Mouse (Mus musculus): ENCODE results near the gene Gm3453. TPM values are rescaled to one million over a fixed set of nuclear protein-coding genes. Genes with fewer than 3 reads are reported as not detected.
"Not testable (repeated sequence)": the region's sequence is repeated elsewhere in the genome, so short reads cannot be mapped to it uniquely, and the experiment has no call there.

Gene Gm3453
- polyA plus RNA-seq (2014; fragmentation: Nextera tagmentation; extraction: Ambion mirVana): not detected in 2 replicates

GRCm38 (mm10) chr14:5979037-5979436, at the start of gene Gm3453:
Gene Gm3453 (minus strand): TSS chr14:5979137.
- ATAC-seq; H3K4me3 ChIP-seq (ENCODE audit: low read depth, low read length); H3K9ac ChIP-seq (ENCODE audit: low read length); H3K4me1 ChIP-seq (ENCODE audit: control insufficient read depth, insufficient read depth, low read length); DNase-seq (ENCODE audit: low spot score); H3K27me3 ChIP-seq (replicated peaks; ENCODE audit: control insufficient read depth, insufficient read depth, low read length); H3K36me3 ChIP-seq (ENCODE audit: control insufficient read depth, insufficient read depth, low read length); H3K27ac ChIP-seq (ENCODE audit: low read depth, low read length); H3K4me2 ChIP-seq (ENCODE audit: low read length); H3K9me3 ChIP-seq (replicated peaks; ENCODE audit: control insufficient read depth, low read length): not testable (repeated sequence)
- 51% methylated on average over 2 of the region's 2 CpGs for whole genome bisulfite sequencing

- not testable (repeated sequence) for H3K4me1 ChIP-seq (ENCODE audit: control insufficient read depth, insufficient read depth, low read length); ATAC-seq; H3K27ac ChIP-seq (ENCODE audit: low read depth, low read length); H3K4me2 ChIP-seq (ENCODE audit: low read length); H3K4me3 ChIP-seq (ENCODE audit: low read depth, low read length); H3K9ac ChIP-seq (ENCODE audit: low read length); H3K9me3 ChIP-seq (replicated peaks; ENCODE audit: control insufficient read depth, low read length); H3K27me3 ChIP-seq (replicated peaks; ENCODE audit: control insufficient read depth, insufficient read depth, low read length); H3K36me3 ChIP-seq (ENCODE audit: control insufficient read depth, insufficient read depth, low read length); DNase-seq (ENCODE audit: low spot score)
- 90% methylated on average over 5 of the region's 7 CpGs for WGBS
These were observed 8.2 kb upstream of the Gm3453 start for GRCm38 (mm10) chr14:5987136-5987535.

GRCm38 (mm10) chr14:5962441-5962840, 16.5 kb downstream of the Gm3453 start:
- H3K27ac ChIP-seq (ENCODE audit: low read depth, low read length); H3K4me2 ChIP-seq (ENCODE audit: low read length); H3K9me3 ChIP-seq (replicated peaks; ENCODE audit: control insufficient read depth, low read length); H3K36me3 ChIP-seq (ENCODE audit: control insufficient read depth, insufficient read depth, low read length); H3K9ac ChIP-seq (ENCODE audit: low read length); H3K4me3 ChIP-seq (ENCODE audit: low read depth, low read length); ATAC-seq; H3K27me3 ChIP-seq (replicated peaks; ENCODE audit: control insufficient read depth, insufficient read depth, low read length); H3K4me1 ChIP-seq (ENCODE audit: control insufficient read depth, insufficient read depth, low read length); DNase-seq (ENCODE audit: low spot score): not testable (repeated sequence)
- WGBS: 9% methylated on average over 4 of the region's 4 CpGs

- not testable (repeated sequence) for H3K4me1 ChIP-seq (ENCODE audit: control insufficient read depth, insufficient read depth, low read length); H3K36me3 ChIP-seq (ENCODE audit: control insufficient read depth, insufficient read depth, low read length); ATAC-seq; H3K27me3 ChIP-seq (replicated peaks; ENCODE audit: control insufficient read depth, insufficient read depth, low read length); H3K9me3 ChIP-seq (replicated peaks; ENCODE audit: control insufficient read depth, low read length); H3K27ac ChIP-seq (ENCODE audit: low read depth, low read length)
- peak within 1 kb of the TSS; percentile 42 for H3K4me3 ChIP-seq (ENCODE audit: low read depth, low read length)
- peak within 1 kb of the TSS; percentile 68 for H3K4me2 ChIP-seq (ENCODE audit: low read length)
- H3K9ac ChIP-seq (ENCODE audit: low read length): peak within 1 kb of the TSS; percentile 56
- peak; percentile 32 for DNase-seq (ENCODE audit: low spot score)
- 0% methylated on average over 10 of the region's 23 CpGs for WGBS
These were observed 17.3 kb downstream of the Gm3453 start, which contains the start of gene Gm3248 for GRCm38 (mm10) chr14:5961635-5962034. Gene Gm3248 (minus strand): TSS chr14:5961745.

GRCm38 (mm10) chr14:5961102-5961501, 17.8 kb downstream of the Gm3453 start:
- H3K27ac ChIP-seq (ENCODE audit: low read depth, low read length); H3K36me3 ChIP-seq (ENCODE audit: control insufficient read depth, insufficient read depth, low read length); ATAC-seq; H3K4me1 ChIP-seq (ENCODE audit: control insufficient read depth, insufficient read depth, low read length); H3K27me3 ChIP-seq (replicated peaks; ENCODE audit: control insufficient read depth, insufficient read depth, low read length); H3K9me3 ChIP-seq (replicated peaks; ENCODE audit: control insufficient read depth, low read length): not testable (repeated sequence)
- DNase-seq (ENCODE audit: low spot score): peak; percentile 5
- Histone ChIP-seq H3K4me2 (ENCODE audit: low read length) (peak overlapping the region; percentile 68), H3K4me3 (ENCODE audit: low read depth, low read length) (peak overlapping the region; percentile 42), H3K9ac (ENCODE audit: low read length) (peak overlapping the region; percentile 56)
- under 1% methylated on average over 22 of the region's 24 CpGs for WGBS

- H3K36me3 ChIP-seq (ENCODE audit: control insufficient read depth, insufficient read depth, low read length); H3K4me1 ChIP-seq (ENCODE audit: control insufficient read depth, insufficient read depth, low read length); ATAC-seq; H3K4me2 ChIP-seq (ENCODE audit: low read length); H3K9me3 ChIP-seq (replicated peaks; ENCODE audit: control insufficient read depth, low read length); H3K27me3 ChIP-seq (replicated peaks; ENCODE audit: control insufficient read depth, insufficient read depth, low read length); H3K9ac ChIP-seq (ENCODE audit: low read length); DNase-seq (ENCODE audit: low spot score); H3K27ac ChIP-seq (ENCODE audit: low read depth, low read length); H3K4me3 ChIP-seq (ENCODE audit: low read depth, low read length): not testable (repeated sequence)
- 0% methylated on average over 3 of the region's 10 CpGs for WGBS
These were observed 18.5 kb downstream of the Gm3453 start for GRCm38 (mm10) chr14:5960479-5960878.

GRCm38 (mm10) chr14:5923276-5923675, 55.7 kb downstream of the Gm3453 start:
- H3K9me3 ChIP-seq (replicated peaks; ENCODE audit: control insufficient read depth, low read length); H3K4me3 ChIP-seq (ENCODE audit: low read depth, low read length); ATAC-seq; H3K9ac ChIP-seq (ENCODE audit: low read length); H3K4me2 ChIP-seq (ENCODE audit: low read length); H3K27ac ChIP-seq (ENCODE audit: low read depth, low read length); DNase-seq (ENCODE audit: low spot score); H3K36me3 ChIP-seq (ENCODE audit: control insufficient read depth, insufficient read depth, low read length); H3K27me3 ChIP-seq (replicated peaks; ENCODE audit: control insufficient read depth, insufficient read depth, low read length); H3K4me1 ChIP-seq (ENCODE audit: control insufficient read depth, insufficient read depth, low read length): not testable (repeated sequence)
- WGBS: 84% methylated on average over 7 of the region's 7 CpGs

Other genes starting within 250 kb of the Gm3453 start
- gene Gm3373, start 237.6 kb downstream of the Gm3453 start, polyA plus RNA-seq (2014; fragmentation: Nextera tagmentation; extraction: Ambion mirVana): 0.13 TPM in 1 of 2 replicates, not detected in the other
- 6.5 and 6.6 TPM in 2 replicates for gene Gm3383, start 171.2 kb downstream of the Gm3453 start, polyA plus RNA-seq (2014; fragmentation: Nextera tagmentation; extraction: Ambion mirVana)
- not detected in 2 replicates for gene Gm3424, start 148.8 kb downstream of the Gm3453 start, polyA plus RNA-seq (2014; fragmentation: Nextera tagmentation; extraction: Ambion mirVana)
- gene Gm8237, start 98.8 kb downstream of the Gm3453 start, polyA plus RNA-seq (2014; fragmentation: Nextera tagmentation; extraction: Ambion mirVana): 0.32 and 0.51 TPM in 2 replicates
- 1.0 and 1.5 TPM in 2 replicates for gene Gm3248, start 17.4 kb downstream of the Gm3453 start, polyA plus RNA-seq (2014; fragmentation: Nextera tagmentation; extraction: Ambion mirVana)
- not detected in 2 replicates for gene Gm6337, start 79.1 kb upstream of the Gm3453 start, polyA plus RNA-seq (2014; fragmentation: Nextera tagmentation; extraction: Ambion mirVana)
- 2.7 and 4.0 TPM in 2 replicates for gene Gm8206, start 114.8 kb upstream of the Gm3453 start, polyA plus RNA-seq (2014; fragmentation: Nextera tagmentation; extraction: Ambion mirVana)
- gene Gm3468, start 129.5 kb upstream of the Gm3453 start, polyA plus RNA-seq (2014; fragmentation: Nextera tagmentation; extraction: Ambion mirVana): 2.6 and 3.2 TPM in 2 replicates
- not detected in 2 replicates for gene Gm3476, start 146.7 kb upstream of the Gm3453 start, polyA plus RNA-seq (2014; fragmentation: Nextera tagmentation; extraction: Ambion mirVana)
- not detected in 2 replicates for gene Gm21560, start 240.2 kb upstream of the Gm3453 start, polyA plus RNA-seq (2014; fragmentation: Nextera tagmentation; extraction: Ambion mirVana)

Data from forebrain, embryonic 14.5 days (tissue).